Mouse (Mus musculus) midbrain, embryonic 15.5 days (tissue): Measurements from ENCODE around the gene Ccl6. TPM values are rescaled to one million over a fixed set of nuclear protein-coding genes. Genes with fewer than 3 reads are reported as not detected.

ENCODE experiments used
- ATAC-seq: fragments of 200-750 bp; cut with Nextera tagmentation; replicated peaks from 2 replicates; pipeline ENCODE4 v1.8.0; 2017; ENCODE audit warnings: moderate TSS enrichment
- H3K27ac ChIP-seq: fragments of 300-500 bp; sonication (generic); 2 replicates; pipeline ENCODE4 v1.5.1; 2015; ENCODE audit warnings: mild to moderate bottlenecking, inconsistent platforms
- H3K27me3 ChIP-seq: fragments of 300-500 bp; sonication (generic); replicated peaks from 2 replicates; pipeline ENCODE4 v1.6.1; 2015; ENCODE audit warnings: inconsistent platforms
- H3K36me3 ChIP-seq: fragments of 300-500 bp; sonication (generic); replicated peaks from 2 replicates; pipeline ENCODE4 v1.6.1; 2015; ENCODE audit warnings: inconsistent platforms
- H3K4me1 ChIP-seq: fragments of 300-500 bp; sonication (generic); 2 replicates; pipeline ENCODE4 v1.6.1; 2015; ENCODE audit warnings: inconsistent platforms
- H3K4me2 ChIP-seq: fragments of 300-500 bp; sonication (generic); 2 replicates; pipeline ENCODE4 v1.6.1; 2015; ENCODE audit warnings: inconsistent platforms, mild to moderate bottlenecking, moderate library complexity
- H3K4me3 ChIP-seq: fragments of 300-500 bp; sonication (generic); 2 replicates; pipeline ENCODE4 v1.5.1; 2015; ENCODE audit warnings: mild to moderate bottlenecking, inconsistent platforms
- H3K9ac ChIP-seq: fragments of 300-500 bp; sonication (generic); 2 replicates; pipeline ENCODE4 v1.6.1; 2015; ENCODE audit warnings: mild to moderate bottlenecking, inconsistent platforms
- H3K9me3 ChIP-seq: fragments of 300-500 bp; sonication (generic); 2 replicates; pipeline ENCODE4 v1.6.1; 2016; ENCODE audit warnings: inconsistent platforms
- WGBS: fragments of 180-500 bp; shearing (Covaris S2); methylation state at CpG from one replicate; pipeline ENCODE4 v1.1.7; 2015; ENCODE audit warnings: mixed read lengths; 5-methylcytosine and 5-hydroxymethylcytosine counted together
- polyA plus RNA-seq: library from polyadenylated mRNA; unstranded; fragments of >200 nt; fragmentation: Nextera tagmentation; extraction: Ambion mirVana; gene quantifications from 2 replicates; pipeline ENCODE4 v1.2.1, GENCODE M21; 2015

Ccl6 gene
- polyA plus RNA-seq, result 2.1 and 3.5 TPM in 2 replicates

- H3K4me1 ChIP-seq, result no peaks in the 10 kb centered on the region
- WGBS, result 57% methylated on average over 2 of the region's 2 CpGs
- H3K9me3 ChIP-seq, result no peaks in the 10 kb centered on the region
- H3K27ac ChIP-seq, result no peak within 1 kb of the TSS
- H3K36me3 ChIP-seq, result no peaks in the 10 kb centered on the region
- no peak within 1 kb of the TSS for H3K9ac ChIP-seq
- ATAC-seq, result no peak
- H3K4me2 ChIP-seq, result no peak within 1 kb of the TSS
- no peaks in the 10 kb centered on the region for H3K27me3 ChIP-seq
- H3K4me3 ChIP-seq, result no peak within 1 kb of the TSS
Measured at GRCm38 (mm10) chr11:83592853-83593252, at the start of gene Ccl6. Ccl6 (minus strand) TSS chr11:83593087.

GRCm38 (mm10) chr11:83641216-83641615, 48.3 kb upstream of the Ccl6 start:
- no peak for ATAC-seq
- no peaks in the 10 kb centered on the region for H3K4me1 ChIP-seq
- H3K9ac ChIP-seq, result no peak overlapping the region
- no peak overlapping the region for H3K4me2 ChIP-seq
- H3K36me3 ChIP-seq, result no peaks in the 10 kb centered on the region
- H3K9me3 ChIP-seq, result no peaks in the 10 kb centered on the region
- WGBS, result 89% methylated on average over 2 of the region's 2 CpGs
- no peak overlapping the region for H3K27ac ChIP-seq
- no peak overlapping the region for H3K4me3 ChIP-seq
- H3K27me3 ChIP-seq, result no peaks in the 10 kb centered on the region

GRCm38 (mm10) chr11:83640141-83640540, 47.3 kb upstream of the Ccl6 start:
- Histone ChIP-seq H3K4me2 (no peak overlapping the region), H3K27ac (no peak overlapping the region), H3K4me3 (no peak overlapping the region), H3K27me3 (no peaks in the 10 kb centered on the region), H3K4me1 (no peaks in the 10 kb centered on the region), H3K36me3 (no peaks in the 10 kb centered on the region), H3K9me3 (no peaks in the 10 kb centered on the region), H3K9ac (no peak overlapping the region)
- 89% methylated on average over 5 of the region's 5 CpGs for WGBS
- no peak for ATAC-seq

GRCm38 (mm10) chr11:83639533-83639932, 46.6 kb upstream of the Ccl6 start:
- Histone ChIP-seq H3K27me3 (no peaks in the 10 kb centered on the region), H3K9ac (no peak overlapping the region), H3K27ac (no peak overlapping the region), H3K36me3 (no peaks in the 10 kb centered on the region), H3K4me3 (no peak overlapping the region), H3K4me1 (no peaks in the 10 kb centered on the region), H3K4me2 (no peak overlapping the region), H3K9me3 (no peaks in the 10 kb centered on the region)
- no peak for ATAC-seq
- 67% methylated on average over 3 of the region's 3 CpGs for WGBS

- no peaks in the 10 kb centered on the region for H3K27me3 ChIP-seq
- no peak overlapping the region for H3K4me2 ChIP-seq
- ATAC-seq, result no peak
- no peaks in the 10 kb centered on the region for H3K4me1 ChIP-seq
- H3K9me3 ChIP-seq, result no peaks in the 10 kb centered on the region
- H3K36me3 ChIP-seq, result no peaks in the 10 kb centered on the region
- WGBS, result 55% methylated on average over 2 of the region's 2 CpGs
- H3K4me3 ChIP-seq, result no peak overlapping the region
- H3K27ac ChIP-seq, result no peak overlapping the region
- H3K9ac ChIP-seq, result no peak overlapping the region
Measured at GRCm38 (mm10) chr11:83638934-83639333, 46.0 kb upstream of the Ccl6 start.

GRCm38 (mm10) chr11:83636742-83637235, 43.9 kb upstream of the Ccl6 start:
- H3K9me3 ChIP-seq, result no peaks in the 10 kb centered on the region
- no peak for ATAC-seq
- H3K4me3 ChIP-seq, result no peak overlapping the region
- no peak overlapping the region for H3K9ac ChIP-seq
- no peak overlapping the region for H3K4me2 ChIP-seq
- WGBS, result 79% methylated on average over 1 of the region's 1 CpGs
- no peaks in the 10 kb centered on the region for H3K4me1 ChIP-seq
- no peaks in the 10 kb centered on the region for H3K36me3 ChIP-seq
- H3K27me3 ChIP-seq, result no peaks in the 10 kb centered on the region
- H3K27ac ChIP-seq, result no peak overlapping the region

- no peak overlapping the region for H3K27ac ChIP-seq
- H3K4me3 ChIP-seq, result no peak overlapping the region
- no peaks in the 10 kb centered on the region for H3K27me3 ChIP-seq
- no peak overlapping the region for H3K9ac ChIP-seq
- H3K4me1 ChIP-seq, result no peaks in the 10 kb centered on the region
- no peaks in the 10 kb centered on the region for H3K9me3 ChIP-seq
- no peaks in the 10 kb centered on the region for H3K36me3 ChIP-seq
- no peak for ATAC-seq
- 94% methylated on average over 2 of the region's 2 CpGs for WGBS
- H3K4me2 ChIP-seq, result no peak overlapping the region
Measured at GRCm38 (mm10) chr11:83634898-83635297, 42.0 kb upstream of the Ccl6 start.

- H3K4me1 ChIP-seq, result no peaks in the 10 kb centered on the region
- no peak for ATAC-seq
- no peak overlapping the region for H3K27ac ChIP-seq
- H3K9ac ChIP-seq, result no peak overlapping the region
- H3K4me2 ChIP-seq, result no peak overlapping the region
- no peaks in the 10 kb centered on the region for H3K36me3 ChIP-seq
- H3K4me3 ChIP-seq, result no peak overlapping the region
- H3K9me3 ChIP-seq, result no peaks in the 10 kb centered on the region
- H3K27me3 ChIP-seq, result no peaks in the 10 kb centered on the region
- 42% methylated on average over 4 of the region's 4 CpGs for WGBS
Measured at GRCm38 (mm10) chr11:83634425-83634824, 41.5 kb upstream of the Ccl6 start.

- WGBS, result 76% methylated on average over 4 of the region's 4 CpGs
- no peak overlapping the region for H3K4me2 ChIP-seq
- H3K27me3 ChIP-seq, result no peaks in the 10 kb centered on the region
- no peaks in the 10 kb centered on the region for H3K36me3 ChIP-seq
- no peak overlapping the region for H3K27ac ChIP-seq
- no peak overlapping the region for H3K9ac ChIP-seq
- no peak for ATAC-seq
- H3K4me3 ChIP-seq, result no peak overlapping the region
- H3K4me1 ChIP-seq, result no peaks in the 10 kb centered on the region
- H3K9me3 ChIP-seq, result no peaks in the 10 kb centered on the region
Measured at GRCm38 (mm10) chr11:83632744-83633143, 39.9 kb upstream of the Ccl6 start.

GRCm38 (mm10) chr11:83631065-83631464, 38.2 kb upstream of the Ccl6 start:
- no peak for ATAC-seq
- Histone ChIP-seq H3K36me3 (no peaks in the 10 kb centered on the region), H3K27me3 (no peaks in the 10 kb centered on the region)

GRCm38 (mm10) chr11:83630630-83631029, 37.7 kb upstream of the Ccl6 start:
- no peak overlapping the region for H3K4me3 ChIP-seq
- H3K36me3 ChIP-seq, result no peaks in the 10 kb centered on the region
- no peaks in the 10 kb centered on the region for H3K4me1 ChIP-seq
- H3K27me3 ChIP-seq, result no peaks in the 10 kb centered on the region
- no peak overlapping the region for H3K4me2 ChIP-seq
- H3K9me3 ChIP-seq, result no peaks in the 10 kb centered on the region
- no peak overlapping the region for H3K9ac ChIP-seq
- H3K27ac ChIP-seq, result no peak overlapping the region
- no peak for ATAC-seq
- WGBS, result 92% methylated on average over 1 of the region's 1 CpGs

More at GRCm38 (mm10) chr11:83631065-83631464, 38.2 kb upstream of the Ccl6 start:
- Histone ChIP-seq H3K4me2 (no peak overlapping the region), H3K4me3 (no peak overlapping the region), H3K4me1 (no peaks in the 10 kb centered on the region), H3K9me3 (no peaks in the 10 kb centered on the region), H3K9ac (no peak overlapping the region), H3K27ac (no peak overlapping the region)
- WGBS, result 83% methylated on average over 2 of the region's 2 CpGs

GRCm38 (mm10) chr11:83628808-83629207, 35.9 kb upstream of the Ccl6 start:
- H3K9me3 ChIP-seq, result no peaks in the 10 kb centered on the region

GRCm38 (mm10) chr11:83623586-83623985, 30.7 kb upstream of the Ccl6 start:
- H3K4me3 ChIP-seq, result no peak overlapping the region

More at GRCm38 (mm10) chr11:83628808-83629207, 35.9 kb upstream of the Ccl6 start:
- Histone ChIP-seq H3K4me2 (no peak overlapping the region), H3K36me3 (no peaks in the 10 kb centered on the region), H3K4me1 (no peaks in the 10 kb centered on the region), H3K27me3 (no peaks in the 10 kb centered on the region), H3K4me3 (no peak overlapping the region), H3K27ac (no peak overlapping the region), H3K9ac (no peak overlapping the region)
- 93% methylated on average over 9 of the region's 9 CpGs for WGBS
- ATAC-seq, result no peak

More at GRCm38 (mm10) chr11:83623586-83623985, 30.7 kb upstream of the Ccl6 start:
- no peaks in the 10 kb centered on the region for H3K4me1 ChIP-seq
- no peak overlapping the region for H3K9ac ChIP-seq
- H3K4me2 ChIP-seq, result no peak overlapping the region
- H3K27me3 ChIP-seq, result no peaks in the 10 kb centered on the region
- H3K36me3 ChIP-seq, result no peaks in the 10 kb centered on the region
- ATAC-seq, result no peak
- no peaks in the 10 kb centered on the region for H3K9me3 ChIP-seq
- H3K27ac ChIP-seq, result no peak overlapping the region
- whole genome bisulfite sequencing, result 91% methylated on average over 3 of the region's 3 CpGs
